Mouse (Mus musculus) liver, embryonic 15.5 days (tissue): Measurements from ENCODE around the gene Hsh2d. TPM values are rescaled to one million over a fixed set of nuclear protein-coding genes. Genes with fewer than 3 reads are reported as not detected.
A peak's percentile ranks its signal among the peaks of the same experiment; 100 is the strongest.

Source experiments
- ATAC-seq: fragments of 200-750 bp; cut with Nextera tagmentation; 2 replicates; pipeline ENCODE4 v1.8.0; 2017; ENCODE audit warnings: moderate number of reproducible peaks, mild to moderate bottlenecking, moderate library complexity; ENCODE audit not compliant: insufficient read depth
- H3K27ac ChIP-seq: fragments of 300-500 bp; sonication (generic); replicated peaks from 2 replicates; pipeline ENCODE4 v1.5.1; 2015; ENCODE audit warnings: mild to moderate bottlenecking, inconsistent platforms
- H3K27me3 ChIP-seq: fragments of 300-500 bp; sonication (generic); 2 replicates; pipeline ENCODE4 v1.6.1; 2015; ENCODE audit warnings: mild to moderate bottlenecking, inconsistent platforms
- H3K36me3 ChIP-seq: fragments of 300-500 bp; sonication (generic); replicated peaks from 2 replicates; pipeline ENCODE4 v1.6.1; 2015; ENCODE audit warnings: moderate library complexity, mild to moderate bottlenecking, inconsistent platforms
- H3K4me1 ChIP-seq: fragments of 300-500 bp; sonication (generic); replicated peaks from 2 replicates; pipeline ENCODE4 v1.6.1; 2015; ENCODE audit warnings: inconsistent platforms
- H3K4me2 ChIP-seq: fragments of 300-500 bp; sonication (generic); 2 replicates; pipeline ENCODE4 v1.6.1; 2015; ENCODE audit warnings: moderate library complexity, mild to moderate bottlenecking, inconsistent platforms
- H3K4me3 ChIP-seq: fragments of 300-500 bp; sonication (generic); replicated peaks from 2 replicates; pipeline ENCODE4 v1.5.1; 2015; ENCODE audit warnings: mild to moderate bottlenecking, inconsistent platforms
- H3K9ac ChIP-seq: fragments of 300-500 bp; sonication (generic); 2 replicates; pipeline ENCODE4 v1.6.1; 2015; ENCODE audit warnings: moderate library complexity, mild to moderate bottlenecking, inconsistent platforms
- H3K9me3 ChIP-seq: fragments of 300-500 bp; sonication (generic); replicated peaks from 2 replicates; pipeline ENCODE4 v1.6.1; 2016; ENCODE audit warnings: inconsistent platforms
- WGBS: fragments of 180-500 bp; shearing (Covaris S2); methylation state at CpG from one replicate; pipeline ENCODE4 v1.1.7; 2015; ENCODE audit warnings: mixed read lengths; ENCODE audit not compliant: insufficient replicate concordance; 5-methylcytosine and 5-hydroxymethylcytosine counted together
- polyA plus RNA-seq: library from polyadenylated mRNA; unstranded; fragments of >200 nt; fragmentation: Nextera tagmentation; extraction: Ambion mirVana; gene quantifications from 2 replicates; pipeline ENCODE4 v1.2.1, GENCODE M21; 2015

Gene Hsh2d
- polyA plus RNA-seq, 1 experiment from 2014 or later: 0.33 TPM

GRCm38 (mm10) chr8:72158726-72159125 is 30.7 kb upstream of the Hsh2d start:
- H3K9ac ChIP-seq: no peak overlapping the region

GRCm38 (mm10) chr8:72160007-72160406 is 29.4 kb upstream of the Hsh2d start:
- Histone ChIP-seq H3K4me1 (peaks cover 64% of the 10 kb centered on the region), H3K4me2 (peak overlapping the region; percentile 92), H3K4me3 (peak overlapping the region; percentile 81), H3K36me3 (peaks cover 18% of the 10 kb centered on the region), H3K9ac (peak overlapping the region; percentile 55), H3K9me3 (no peaks in the 10 kb centered on the region), H3K27ac (peak overlapping the region; percentile 90), H3K27me3 (no peaks in the 10 kb centered on the region)
- no peak for ATAC-seq
- 28% methylated on average over 3 of the region's 3 CpGs for WGBS

More at GRCm38 (mm10) chr8:72158726-72159125, 30.7 kb upstream of the Hsh2d start:
- Histone ChIP-seq H3K4me3 (no peak overlapping the region), H3K4me1 (peaks cover 64% of the 10 kb centered on the region), H3K4me2 (peak overlapping the region; percentile 92), H3K27ac (no peak overlapping the region), H3K27me3 (no peaks in the 10 kb centered on the region), H3K9me3 (no peaks in the 10 kb centered on the region), H3K36me3 (peaks cover 11% of the 10 kb centered on the region; the same call in 1 of the 2 replicates)
- WGBS: 71% methylated on average over 3 of the region's 3 CpGs
- no peak for ATAC-seq

DNA sequence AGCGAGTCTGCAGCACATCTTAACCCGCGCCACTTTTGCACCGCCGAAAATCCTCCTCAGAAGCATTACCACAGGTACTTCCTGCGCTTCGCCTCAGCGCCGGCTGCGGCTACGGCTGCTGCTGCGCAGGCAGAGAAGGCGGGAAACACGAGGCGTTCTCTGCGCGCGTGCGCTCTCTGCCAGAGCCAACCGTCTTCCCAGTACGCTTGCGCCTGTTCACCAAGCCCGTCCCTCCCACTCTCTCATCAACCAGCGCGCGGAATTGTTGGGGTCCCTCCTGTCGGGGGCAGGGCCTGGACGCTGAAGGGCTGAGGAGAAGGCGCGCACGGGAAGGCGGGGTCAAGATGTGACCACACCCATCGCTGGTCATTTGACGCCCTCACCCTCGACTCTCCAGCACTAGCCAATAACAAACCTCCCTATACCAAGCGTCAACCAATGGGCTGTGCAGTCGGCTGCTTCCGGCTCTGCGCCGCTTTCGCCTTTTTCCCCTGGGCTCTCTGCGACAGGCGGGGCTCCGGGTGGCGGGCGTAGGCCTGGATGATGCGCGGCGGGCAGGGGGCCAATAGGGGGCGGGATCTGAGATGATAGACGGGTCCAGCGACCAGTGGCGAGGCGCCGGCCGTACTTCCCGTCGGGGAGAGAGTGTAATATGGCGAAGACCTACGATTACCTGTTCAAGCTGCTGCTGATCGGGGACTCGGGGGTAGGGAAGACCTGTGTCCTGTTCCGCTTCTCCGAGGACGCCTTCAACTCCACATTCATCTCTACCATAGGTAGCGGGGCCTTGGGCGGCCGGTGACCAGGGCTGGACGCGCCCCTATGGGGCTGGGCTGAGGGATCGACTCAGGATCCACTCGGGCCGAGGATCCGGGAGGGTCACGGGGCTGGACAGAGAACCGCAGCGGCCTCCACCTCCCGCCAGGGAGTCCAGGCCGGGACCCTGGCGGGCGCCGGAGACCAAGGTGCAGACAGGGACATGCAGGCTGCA is 28.4 kb upstream of the Hsh2d start, which contains the start of gene Rab8a:
TSS of gene Rab8a (plus strand) at position 494 of the 991 bp plus-strand sequence.
- peak within 1 kb of the TSS; percentile 92 for H3K4me2 ChIP-seq
- WGBS: under 1% methylated on average over 82 of the region's 82 CpGs
- H3K36me3 ChIP-seq: peaks cover 27% of the 10 kb centered on the region
- peak within 1 kb of the TSS; percentile 81 for H3K4me3 ChIP-seq
- H3K9ac ChIP-seq: peak within 1 kb of the TSS; percentile 88
- H3K9me3 ChIP-seq: no peaks in the 10 kb centered on the region
- peaks cover 64% of the 10 kb centered on the region for H3K4me1 ChIP-seq
- H3K27ac ChIP-seq: peak within 1 kb of the TSS; percentile 90
- peak; percentile 98 for ATAC-seq
- no peaks in the 10 kb centered on the region for H3K27me3 ChIP-seq

- no peak overlapping the region for H3K27ac ChIP-seq
- H3K4me1 ChIP-seq: peaks cover 49% of the 10 kb centered on the region
- ATAC-seq: no peak
- H3K9ac ChIP-seq: 0 out of 2 replicates have a peak overlapping the region, but pooled peaks have one; percentile 4
- no peaks in the 10 kb centered on the region for H3K27me3 ChIP-seq
- peaks cover 26% of the 10 kb centered on the region for H3K36me3 ChIP-seq
- peak overlapping the region; percentile 92 for H3K4me2 ChIP-seq
- no peaks in the 10 kb centered on the region for H3K9me3 ChIP-seq
- H3K4me3 ChIP-seq: peak overlapping the region; percentile 81
These were observed 26.6 kb upstream of the Hsh2d start for GRCm38 (mm10) chr8:72162821-72163220.

DNA sequence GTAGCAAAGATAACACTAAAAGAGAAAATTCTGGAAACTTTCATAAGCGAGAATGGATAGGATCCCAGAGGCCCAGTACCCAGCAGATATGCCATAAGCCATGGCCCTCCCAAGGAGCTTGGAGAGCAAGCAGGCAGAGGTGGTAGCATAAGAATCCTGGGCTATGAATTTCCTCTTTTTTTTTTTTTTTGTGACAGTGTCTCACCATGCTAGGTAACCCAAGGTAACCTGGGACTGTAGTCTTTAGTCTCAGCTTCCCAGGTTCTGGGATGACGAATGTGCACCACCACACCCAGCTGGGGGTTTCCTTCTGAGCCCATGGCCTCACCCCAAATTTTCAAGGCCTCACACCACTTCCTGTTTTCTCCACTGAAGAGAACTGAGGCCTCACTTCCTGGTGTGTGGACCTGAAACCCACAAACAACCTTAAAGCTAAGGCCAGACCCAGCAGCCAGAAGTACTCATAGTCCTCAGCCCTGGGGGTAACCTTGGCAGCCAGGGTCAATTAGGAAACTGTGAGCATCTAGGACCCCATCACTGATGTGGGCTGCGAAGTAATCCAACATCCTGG is 20.3 kb upstream of the Hsh2d start:
- Histone ChIP-seq H3K4me1 (peaks cover 22% of the 10 kb centered on the region), H3K4me2 (no peak overlapping the region; the same call in 1 of the 2 replicates), H3K36me3 (peaks cover 84% of the 10 kb centered on the region), H3K27me3 (no peaks in the 10 kb centered on the region), H3K9ac (no peak overlapping the region), H3K9me3 (no peaks in the 10 kb centered on the region), H3K27ac (peak overlapping the region; percentile 43), H3K4me3 (no peak overlapping the region)
- 52% methylated on average over 3 of the region's 3 CpGs for WGBS
- ATAC-seq: no peak

DNA sequence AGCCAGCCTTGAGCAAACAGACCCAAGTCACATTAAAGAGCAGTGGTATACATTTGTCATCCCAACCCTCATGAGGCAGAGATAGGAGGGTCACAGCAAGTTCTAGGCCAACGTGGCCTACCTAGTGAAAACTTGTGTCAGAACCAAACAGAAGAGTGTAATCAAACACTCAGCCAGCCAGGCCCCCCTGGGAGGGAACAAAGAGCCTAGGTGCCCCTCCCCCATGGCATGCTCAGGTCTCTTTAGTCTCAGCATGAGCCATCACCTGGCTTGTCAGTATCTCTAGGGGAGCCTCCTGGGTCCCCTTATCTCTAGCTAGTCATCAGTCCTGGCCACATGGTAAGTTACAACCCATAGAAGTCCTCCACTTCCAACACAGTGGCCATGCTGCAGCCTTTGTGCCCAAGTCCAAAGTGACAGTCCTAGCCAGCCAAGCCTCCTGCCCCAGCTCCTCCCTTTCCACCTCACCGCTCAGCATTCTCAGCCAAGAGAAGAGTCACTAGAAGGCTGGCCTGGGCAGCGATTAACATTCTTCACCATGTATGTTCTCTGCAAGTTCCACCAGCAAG is 19.7 kb upstream of the Hsh2d start:
- Histone ChIP-seq H3K27me3 (no peaks in the 10 kb centered on the region), H3K4me3 (no peak overlapping the region), H3K36me3 (peaks cover 84% of the 10 kb centered on the region), H3K4me2 (no peak overlapping the region), H3K9ac (no peak overlapping the region), H3K9me3 (no peaks in the 10 kb centered on the region), H3K27ac (peak overlapping the region; percentile 43; the same call in 1 of the 2 replicates), H3K4me1 (peaks cover 22% of the 10 kb centered on the region)
- 62% methylated on average over 3 of the region's 3 CpGs for WGBS
- peak; percentile 67 for ATAC-seq

DNA sequence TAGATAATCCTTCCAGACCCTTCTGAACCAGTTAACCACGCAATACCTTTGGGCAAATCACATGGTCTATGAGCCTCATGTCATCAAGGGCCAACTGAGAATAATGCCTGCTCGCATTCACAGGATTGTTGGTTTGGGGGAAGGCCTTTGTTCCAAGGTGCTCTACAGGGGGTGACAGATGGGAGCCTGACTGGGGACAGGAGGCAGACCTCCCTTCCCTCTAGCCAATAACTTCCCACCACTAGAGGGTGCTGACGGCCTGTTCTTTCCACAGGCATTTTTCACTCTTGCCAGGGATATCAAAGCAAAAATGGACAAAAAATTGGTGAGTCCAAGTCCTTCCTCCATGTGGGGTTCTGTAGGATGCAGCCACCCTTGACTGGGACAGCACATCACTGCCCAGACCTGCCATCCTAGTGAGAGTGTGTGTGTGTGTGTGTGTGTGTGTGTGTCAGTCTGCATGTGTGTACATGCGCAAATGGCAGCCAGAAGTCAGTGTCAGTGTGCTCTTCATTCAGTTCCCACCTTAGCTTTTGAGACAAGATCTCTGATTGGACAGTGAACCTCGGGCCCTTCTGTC is 12.0 kb upstream of the Hsh2d start:
- H3K27ac ChIP-seq: no peak overlapping the region
- no peaks in the 10 kb centered on the region for H3K9me3 ChIP-seq
- no peak overlapping the region for H3K4me3 ChIP-seq
- H3K36me3 ChIP-seq: peaks cover 99% of the 10 kb centered on the region
- no peaks in the 10 kb centered on the region for H3K27me3 ChIP-seq
- WGBS: 56% methylated on average over 5 of the region's 5 CpGs
- H3K9ac ChIP-seq: no peak overlapping the region
- ATAC-seq: no peak
- H3K4me1 ChIP-seq: no peaks in the 10 kb centered on the region
- H3K4me2 ChIP-seq: no peak overlapping the region

DNA sequence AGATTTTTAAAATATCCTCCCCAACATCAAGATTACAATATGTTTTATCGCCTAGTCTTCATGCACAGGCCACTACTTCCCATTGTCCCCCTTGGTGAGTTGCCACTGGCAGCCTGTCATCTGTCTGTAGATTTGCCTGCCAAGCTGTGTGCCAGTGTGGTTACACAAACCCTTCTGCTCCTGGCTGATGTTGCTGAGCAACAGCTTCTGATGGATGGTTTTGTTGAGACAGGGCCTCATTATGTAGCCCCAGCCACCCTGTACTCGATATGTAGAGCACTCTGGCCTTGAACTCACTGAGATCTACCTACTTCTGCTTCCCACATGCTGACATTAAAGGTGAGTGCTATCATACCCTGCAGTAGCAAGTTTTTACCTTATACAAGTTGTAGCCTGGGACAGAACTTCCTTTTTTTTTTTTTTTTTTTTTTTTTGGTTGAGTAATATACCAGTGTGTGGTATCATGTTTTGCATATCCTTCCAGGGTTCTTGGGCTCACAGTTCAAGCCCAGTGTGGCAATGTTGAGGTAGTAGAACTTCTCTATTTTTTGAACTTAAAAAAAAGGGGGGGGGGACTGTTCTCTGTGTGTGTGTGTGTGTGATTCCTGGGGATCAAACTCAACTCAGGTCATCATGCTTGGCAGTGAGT is 5.8 kb upstream of the Hsh2d start:
- Histone ChIP-seq H3K36me3 (peaks cover 36% of the 10 kb centered on the region), H3K4me2 (no peak overlapping the region), H3K9ac (no peak overlapping the region), H3K9me3 (no peaks in the 10 kb centered on the region), H3K27ac (peak overlapping the region; percentile 51; the same call in 1 of the 2 replicates), H3K4me3 (no peak overlapping the region), H3K4me1 (0 out of 2 replicates have a peak, but pooled peaks cover 5% of the 10 kb centered on the region), H3K27me3 (no peaks in the 10 kb centered on the region)
- no peak for ATAC-seq
- WGBS: 53% methylated on average over 2 of the region's 2 CpGs

DNA sequence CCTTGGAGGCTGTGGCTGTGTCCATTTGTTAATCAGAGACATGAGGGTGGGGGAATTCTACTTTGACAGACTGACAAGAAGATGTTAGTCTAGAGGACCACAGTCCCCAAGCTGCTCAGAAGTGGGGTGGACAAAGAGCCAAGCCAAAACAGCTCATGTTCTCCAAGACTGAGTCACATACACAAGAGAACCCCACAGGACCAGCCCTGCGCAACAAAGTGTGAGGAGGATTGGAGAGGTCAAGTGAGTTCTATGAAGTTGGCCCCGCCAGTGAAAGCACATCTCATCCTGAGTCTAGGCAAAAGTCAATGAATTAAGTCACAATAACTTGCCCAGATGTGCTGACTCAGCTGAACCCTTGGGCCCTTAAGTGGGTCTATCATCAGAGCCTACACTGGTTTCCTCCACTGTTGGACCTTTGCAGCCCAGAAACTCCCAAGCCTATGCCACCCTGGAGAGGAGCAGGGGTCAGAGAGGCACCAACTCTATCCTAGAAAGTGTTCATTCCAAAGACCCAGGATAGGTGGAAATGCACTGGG is 1.6 kb upstream of the Hsh2d start:
- Histone ChIP-seq H3K27me3 (no peaks in the 10 kb centered on the region), H3K4me1 (0 out of 2 replicates have a peak, but pooled peaks cover 5% of the 10 kb centered on the region), H3K4me2 (no peak overlapping the region), H3K36me3 (no peaks in the 10 kb centered on the region), H3K9ac (no peak overlapping the region), H3K27ac (no peak overlapping the region), H3K4me3 (no peak overlapping the region), H3K9me3 (no peaks in the 10 kb centered on the region)
- no peak for ATAC-seq
- WGBS: 69% methylated on average over 2 of the region's 2 CpGs

DNA sequence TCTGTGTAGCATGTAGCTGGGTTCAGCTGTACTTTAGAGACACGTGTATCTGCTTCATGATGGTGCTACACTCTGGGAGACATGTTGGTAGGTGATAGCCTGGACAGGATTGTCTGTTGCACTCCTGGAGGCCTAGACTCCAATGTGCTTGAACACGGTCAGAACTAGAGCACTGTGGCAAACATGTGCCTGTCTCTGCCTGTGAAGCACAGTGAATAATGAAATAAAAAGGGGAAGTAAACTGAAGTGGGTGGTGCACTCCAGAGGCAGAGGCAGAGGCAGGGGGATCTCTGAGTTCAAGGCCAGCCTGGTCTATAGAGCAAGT is 739 bp downstream of the Hsh2d start:
- Histone ChIP-seq H3K27ac (no peak overlapping the region), H3K4me2 (peak overlapping the region; percentile 8; the same call in 1 of the 2 replicates), H3K4me3 (no peak overlapping the region), H3K36me3 (no peaks in the 10 kb centered on the region), H3K27me3 (no peaks in the 10 kb centered on the region), H3K9me3 (no peaks in the 10 kb centered on the region), H3K9ac (no peak overlapping the region), H3K4me1 (no peaks in the 10 kb centered on the region)
- 52% methylated on average over 2 of the region's 2 CpGs for WGBS
- no peak for ATAC-seq
